Mouse (Mus musculus): ENCODE data around the gene Olfr1141. TPM values are rescaled to one million over a fixed set of nuclear protein-coding genes. Genes with fewer than 3 reads are reported as not detected.

Olfr1141 gene
- total RNA-seq (2021), result not detected
- long read RNA-seq, experiment 1, result 0 reads
- long read RNA-seq, experiment 2, result 0 reads

DNA sequence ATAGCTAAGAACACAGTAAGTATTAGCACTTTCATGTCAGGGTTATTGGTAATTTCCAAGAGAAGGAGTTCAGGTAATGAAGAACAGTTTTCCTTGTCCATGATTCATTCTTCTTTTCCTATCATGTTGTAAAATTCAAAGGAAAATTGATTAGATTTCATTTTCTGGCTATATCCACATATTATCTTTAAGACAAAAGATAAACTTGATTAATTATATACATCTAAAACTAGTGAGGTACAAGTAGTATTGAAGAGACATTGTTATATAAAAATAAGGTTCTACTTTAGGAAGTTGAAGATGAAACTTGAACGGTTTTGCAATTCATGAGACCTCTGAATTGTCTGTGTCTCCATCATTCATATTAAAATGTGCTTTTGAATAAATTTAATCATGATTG lies at the start of gene Olfr1141:
Gene Olfr1141, minus strand, starts transcription at position 101 of the 400 bp plus-strand sequence.
- no peak for DNase-seq (ENCODE audit: low spot score in 2 of 2)

DNA sequence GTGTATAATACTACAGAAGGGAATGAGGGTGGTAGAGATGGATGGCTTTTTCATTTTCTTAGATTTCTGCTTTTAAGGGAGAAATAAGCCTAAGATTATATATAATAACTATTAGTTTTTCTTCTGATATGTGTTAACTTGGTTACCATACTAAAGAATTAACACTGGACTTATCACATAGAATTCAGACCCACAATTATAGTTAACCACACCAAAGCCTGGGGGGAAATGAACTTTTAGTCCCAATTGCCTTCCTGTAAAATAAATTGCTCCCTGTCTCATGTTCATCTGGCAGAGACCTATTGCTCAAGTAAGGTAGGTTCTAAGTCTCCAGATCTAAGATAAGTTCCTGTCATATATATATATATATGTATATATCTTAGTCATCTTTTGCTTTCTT lies 46.5 kb upstream of the Olfr1141 start, which contains the start of gene Olfr1143:
Gene Olfr1143, plus strand, starts transcription at position 301 of the 400 bp plus-strand sequence.
- no peak for DNase-seq (ENCODE audit: low spot score in 2 of 2)

DNA sequence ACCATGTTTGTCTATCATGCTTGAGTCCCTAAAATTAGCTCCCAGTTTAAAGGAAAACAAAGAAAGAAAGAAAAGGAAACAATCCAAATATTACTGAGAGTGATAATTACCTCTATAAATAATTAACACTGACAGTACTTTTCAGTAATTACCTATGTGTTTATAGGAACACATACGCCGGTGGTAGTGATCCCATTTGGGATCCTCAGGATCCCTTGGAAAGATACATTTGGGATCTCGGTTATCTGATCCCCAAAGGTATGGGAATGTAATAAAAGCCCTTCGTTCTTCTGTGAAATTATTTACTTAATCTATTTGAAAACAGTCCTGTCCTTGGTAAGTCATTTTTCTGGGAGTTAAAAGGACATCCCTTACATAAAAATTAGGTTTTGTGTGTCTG lies 25.4 kb upstream of the Olfr1141 start, which contains the start of gene Olfr152:
Gene Olfr152, plus strand, starts transcription at position 301 of the 400 bp plus-strand sequence.
- no peak for DNase-seq (ENCODE audit: low spot score in 2 of 2)

- peak in 1 of 2 experiments; percentile 4 for DNase-seq (ENCODE audit: low spot score in 2 of 2)
Observed at GRCm38 (mm10) chr2:87776143-87776542, 22.4 kb upstream of the Olfr1141 start.

GRCm38 (mm10) chr2:87743452-87743851 lies 10.3 kb downstream of the Olfr1141 start, which contains the start of gene Olfr1140:
TSS of gene Olfr1140 (plus strand) at chr2:87743752.
- DNase-seq (ENCODE audit: low spot score in 2 of 2), result no peak

DNA sequence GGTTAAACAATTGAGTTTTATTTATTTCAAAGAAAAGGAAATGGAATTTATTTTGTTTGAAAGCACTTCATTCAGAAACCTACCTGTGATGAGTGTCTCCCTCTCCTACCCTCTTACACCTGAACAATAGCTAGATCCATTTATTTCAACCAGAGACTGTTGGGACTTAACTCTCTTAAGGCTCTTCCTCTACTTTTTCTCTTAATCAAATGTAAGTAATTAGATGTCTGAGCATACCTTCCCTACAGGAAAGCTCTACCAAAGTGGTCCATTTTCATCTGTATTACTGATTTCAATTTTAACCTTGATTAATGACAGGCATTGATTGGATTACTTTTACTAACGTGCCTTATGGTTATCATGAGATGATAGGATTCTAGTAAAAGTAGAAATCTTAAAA lies 13.9 kb downstream of the Olfr1141 start, which contains the start of gene Olfr1138:
Gene Olfr1138, minus strand, starts transcription at position 101 of the 400 bp plus-strand sequence.
- DNase-seq (ENCODE audit: low spot score in 2 of 2), result no peak

GRCm38 (mm10) chr2:87713079-87713478 lies 40.7 kb downstream of the Olfr1141 start, which contains the start of gene Olfr1137:
TSS of gene Olfr1137 (minus strand) at chr2:87713179.
- no peak for DNase-seq (ENCODE audit: low spot score in 2 of 2)

Other genes starting within 250 kb of the Olfr1141 start
- not detected for gene Pramel6, start 247.4 kb downstream of the Olfr1141 start, total RNA-seq (2021)
- not detected for gene Olfr153, start 222.2 kb downstream of the Olfr1141 start, total RNA-seq (2021)
- not detected for gene Olfr1128, start 208.4 kb downstream of the Olfr1141 start, total RNA-seq (2021)
- not detected for gene Olfr1129, start 180.1 kb downstream of the Olfr1141 start, total RNA-seq (2021)
- gene Olfr1130, start 147.8 kb downstream of the Olfr1141 start, total RNA-seq (2021), result not detected
- gene Olfr1131, start 126.9 kb downstream of the Olfr1141 start, total RNA-seq (2021), result not detected
- gene Olfr1132, start 116.5 kb downstream of the Olfr1141 start, total RNA-seq (2021), result not detected
- gene Olfr1133, start 106.6 kb downstream of the Olfr1141 start, total RNA-seq (2021), result not detected
- not detected for gene Olfr1134, start 95.5 kb downstream of the Olfr1141 start, total RNA-seq (2021)
- gene Olfr1135, start 80.3 kb downstream of the Olfr1141 start, total RNA-seq (2021), result not detected
- not detected for gene Olfr1136, start 60.0 kb downstream of the Olfr1141 start, total RNA-seq (2021)
- gene Olfr1137, start 40.8 kb downstream of the Olfr1141 start, total RNA-seq (2021), result not detected
- gene Olfr1138, start 14.0 kb downstream of the Olfr1141 start, total RNA-seq (2021), result not detected
- gene Olfr1140, start 10.2 kb downstream of the Olfr1141 start, total RNA-seq (2021), result not detected
- gene Olfr152, start 25.5 kb upstream of the Olfr1141 start, total RNA-seq (2021), result not detected
- not detected for gene Olfr1143, start 46.6 kb upstream of the Olfr1141 start, total RNA-seq (2021)
- not detected for gene Olfr1145, start 55.8 kb upstream of the Olfr1141 start, total RNA-seq (2021)
- not detected for gene Olfr1148, start 76.5 kb upstream of the Olfr1141 start, total RNA-seq (2021)
- gene Olfr1150-ps1, start 90.0 kb upstream of the Olfr1141 start, total RNA-seq (2021), result not detected
- gene Olfr1151, start 101.9 kb upstream of the Olfr1141 start, total RNA-seq (2021), result not detected
- not detected for gene Olfr1152, start 112.5 kb upstream of the Olfr1141 start, total RNA-seq (2021)
- not detected for gene Olfr1153, start 141.0 kb upstream of the Olfr1141 start, total RNA-seq (2021)
- gene Olfr1154, start 151.2 kb upstream of the Olfr1141 start, total RNA-seq (2021), result not detected
- not detected for gene Olfr1155, start 191.1 kb upstream of the Olfr1141 start, total RNA-seq (2021)
- gene Olfr1156, start 199.1 kb upstream of the Olfr1141 start, total RNA-seq (2021), result not detected
- not detected for gene Olfr1157, start 214.3 kb upstream of the Olfr1141 start, total RNA-seq (2021)
- not detected for gene Olfr74, start 220.7 kb upstream of the Olfr1141 start, total RNA-seq (2021)
- not detected for gene Olfr1158, start 236.1 kb upstream of the Olfr1141 start, total RNA-seq (2021)